Mouse (Mus musculus) bone marrow macrophage, adult 2 months (primary cell): ENCODE data around the gene 4930568D16Rik.

Experiments
- CTCF ChIP-seq: IDR thresholded peaks from 2 replicates; pipeline ENCODE4 v1.5.1; 2012; ENCODE audit warnings: low read depth, mild to moderate bottlenecking, low read length, moderate library complexity
- POLR2A ChIP-seq: IDR thresholded peaks from 2 replicates; pipeline ENCODE4 v1.6.1; 2012; ENCODE audit warnings: mild to moderate bottlenecking, low read depth, low read length, borderline replicate concordance

GRCm38 (mm10) chr2:35329061-35329460, 38.5 kb downstream of the 4930568D16Rik start:
- TF ChIP-seq CTCF (no peak), POLR2A (no peak)
